Mouse (Mus musculus) layer of hippocampus, adult 9-11 months (tissue): ENCODE results near the gene Gsdma.
A peak's percentile ranks its signal among the peaks of the same experiment; 100 is the strongest.

Source experiments
- DNase-seq: peaks from one replicate; pipeline ENCODE4 v3.0.0; 2022

Gene Gsdma

DNA sequence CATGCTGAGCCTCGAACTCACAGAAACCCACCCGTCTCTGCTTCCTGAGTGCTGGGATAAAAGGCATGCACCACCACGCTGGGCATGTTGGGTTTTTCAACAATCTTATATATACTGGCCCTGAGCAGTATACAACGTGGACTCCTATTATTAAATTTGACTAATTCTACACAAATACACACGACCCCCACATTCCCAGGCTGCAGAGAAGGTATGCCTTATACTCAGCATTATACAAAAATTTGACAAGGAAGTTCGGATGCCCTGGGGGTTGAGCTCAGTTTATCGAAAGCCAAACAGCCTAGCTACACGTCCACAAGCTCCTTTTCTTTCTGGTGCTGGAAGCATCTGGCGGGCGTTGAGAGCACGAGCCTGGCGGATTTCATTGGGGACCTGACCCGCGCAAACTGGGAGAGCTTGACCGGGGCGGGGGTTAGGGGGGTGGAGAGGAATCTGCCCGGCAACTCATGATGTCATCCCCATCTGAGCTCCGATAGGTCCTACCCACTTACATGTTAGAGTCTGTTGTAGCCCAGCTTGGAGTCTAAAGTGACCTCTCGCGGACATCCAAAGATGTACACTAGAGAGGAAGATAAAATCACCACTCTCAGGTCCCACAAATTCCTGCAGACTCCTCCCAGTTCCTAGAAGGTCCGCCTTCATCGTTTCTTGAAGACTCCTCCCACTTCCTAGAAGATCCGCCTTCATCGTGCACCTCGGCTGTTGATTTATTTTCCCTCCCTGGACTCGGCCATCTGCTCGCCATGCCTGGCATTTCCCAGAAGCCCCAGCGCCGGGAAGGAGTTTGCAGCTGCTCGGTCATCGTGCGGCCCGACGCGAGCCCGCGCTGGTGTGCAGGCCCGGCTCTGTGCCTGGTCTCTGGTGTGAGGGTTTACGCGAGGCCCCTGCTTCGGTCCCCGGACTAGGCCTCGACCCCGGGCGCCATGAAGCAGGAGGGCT lies 17.9 kb downstream of the Gsdma start, which contains the start of gene Psmd3:
TSS of gene Psmd3 (plus strand) at position 769 of the 960 bp plus-strand sequence.
- peak; percentile 97 for DNase-seq

DNA sequence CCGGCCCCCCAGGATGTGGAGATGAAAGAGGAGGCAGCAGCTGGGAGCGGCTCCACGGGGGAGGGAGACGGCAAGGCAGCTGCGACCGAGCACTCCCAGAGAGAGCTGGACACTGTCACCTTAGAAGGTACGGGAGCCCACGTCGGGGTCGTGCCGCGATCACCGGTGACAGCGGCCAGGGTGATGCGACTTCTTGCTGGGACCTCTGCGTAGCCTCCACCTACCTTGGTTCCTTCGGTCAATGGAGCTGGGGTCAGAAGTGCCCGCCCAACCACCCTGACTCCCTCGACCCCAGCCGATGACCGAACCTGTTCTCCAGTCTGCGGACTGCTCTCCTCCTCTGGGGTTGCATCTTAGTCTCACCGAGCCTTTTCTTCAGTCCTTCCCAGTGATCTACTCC lies 18.7 kb downstream of the Gsdma start:
- no peak for DNase-seq

DNA sequence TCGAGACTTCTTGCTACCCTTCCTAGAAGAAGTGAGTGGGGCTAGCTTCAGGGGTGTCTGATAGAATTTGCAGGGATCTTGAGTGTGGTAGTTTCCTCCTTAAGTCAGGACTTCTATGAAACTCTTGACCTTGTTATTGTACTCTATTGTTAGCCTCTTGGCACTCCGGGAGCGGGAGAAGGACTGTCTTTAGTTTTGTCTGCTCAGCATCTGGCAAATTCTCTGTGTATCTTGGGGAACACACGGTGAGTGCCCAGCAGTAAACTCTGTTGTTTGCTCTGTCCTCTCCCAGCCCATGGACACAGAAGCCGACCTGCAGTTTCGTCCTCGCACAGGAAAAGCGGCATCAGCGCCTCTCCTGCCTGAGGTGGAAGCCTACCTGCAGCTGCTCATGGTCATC lies 21.5 kb downstream of the Gsdma start:
- DNase-seq, result no peak

DNA sequence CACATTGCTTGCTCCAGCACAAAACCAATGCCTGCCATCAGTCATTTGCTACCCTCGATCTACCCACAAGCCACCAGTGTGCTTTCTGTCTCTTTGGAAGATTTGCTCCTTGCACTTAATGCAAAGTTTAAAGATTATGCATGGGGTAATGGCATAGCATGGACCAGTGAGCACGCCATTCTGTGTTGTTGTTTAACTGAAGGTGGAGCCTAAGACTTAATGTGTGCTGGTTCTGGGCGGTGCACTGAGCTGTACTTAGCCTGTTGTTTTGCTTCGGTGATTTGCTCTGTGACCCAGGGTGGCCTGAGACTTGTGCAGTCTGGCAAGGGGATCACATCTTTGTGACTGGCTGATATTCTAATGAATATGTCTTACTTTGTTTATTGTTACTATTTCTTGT lies 22.8 kb downstream of the Gsdma start:
- no peak for DNase-seq

DNA sequence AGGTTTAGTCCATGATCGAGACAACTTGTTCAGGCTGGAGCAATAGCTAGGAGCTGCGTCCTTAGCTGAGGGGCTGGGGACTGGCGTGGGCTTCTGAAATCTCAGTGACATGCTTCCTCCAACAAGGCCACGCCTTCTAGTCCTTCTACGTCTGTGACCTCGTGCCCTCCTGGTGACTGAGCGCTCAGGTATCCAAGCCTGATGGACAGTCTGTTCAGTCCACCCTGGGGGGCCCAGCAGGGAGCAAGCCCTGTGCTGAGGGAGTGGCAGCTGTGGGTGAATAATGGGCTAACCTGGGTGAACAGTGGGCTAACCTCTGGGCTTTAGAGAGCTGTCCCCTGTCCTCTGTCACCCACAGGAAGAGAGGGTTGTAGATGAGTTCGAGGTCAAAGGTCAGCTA lies 23.9 kb downstream of the Gsdma start:
- DNase-seq, result no peak

DNA sequence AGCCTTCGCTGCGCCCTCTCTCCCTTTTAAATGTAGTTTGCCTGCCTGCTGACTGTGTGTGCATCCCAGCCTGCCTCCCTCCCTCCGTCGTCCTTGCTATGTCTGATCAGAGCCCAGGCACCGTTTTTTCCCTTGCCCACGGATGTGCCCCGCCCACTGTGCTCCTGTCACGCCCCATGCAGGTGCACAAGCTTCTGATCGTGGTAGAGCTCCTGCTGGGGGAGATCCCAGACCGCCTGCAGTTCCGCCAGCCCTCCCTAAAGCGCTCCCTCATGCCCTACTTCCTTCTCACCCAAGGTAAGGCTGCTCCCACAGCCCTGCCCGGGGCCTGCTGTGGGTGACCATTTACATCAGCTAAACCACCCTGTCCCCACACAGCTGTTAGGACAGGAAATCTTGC lies 29.1 kb downstream of the Gsdma start:
- DNase-seq, result no peak

DNA sequence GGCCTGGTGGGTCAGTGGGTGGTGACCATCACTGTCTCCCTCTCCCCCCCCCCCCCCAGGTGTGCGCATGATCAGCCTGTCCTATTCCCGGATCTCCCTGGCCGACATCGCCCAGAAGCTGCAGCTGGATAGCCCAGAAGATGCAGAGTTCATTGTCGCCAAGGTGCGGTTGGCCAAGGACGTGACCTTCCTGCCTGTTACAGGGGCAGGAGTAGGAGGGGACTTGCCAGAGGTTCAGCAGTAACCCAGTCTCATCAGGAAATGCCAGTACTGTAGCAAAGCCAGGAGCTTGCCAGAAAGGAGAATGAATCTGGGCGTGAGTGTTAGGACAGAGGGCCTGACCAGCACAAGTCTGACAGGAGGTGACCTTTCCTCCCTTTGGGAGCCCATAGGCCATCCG lies 29.6 kb downstream of the Gsdma start:
- no peak for DNase-seq

DNA sequence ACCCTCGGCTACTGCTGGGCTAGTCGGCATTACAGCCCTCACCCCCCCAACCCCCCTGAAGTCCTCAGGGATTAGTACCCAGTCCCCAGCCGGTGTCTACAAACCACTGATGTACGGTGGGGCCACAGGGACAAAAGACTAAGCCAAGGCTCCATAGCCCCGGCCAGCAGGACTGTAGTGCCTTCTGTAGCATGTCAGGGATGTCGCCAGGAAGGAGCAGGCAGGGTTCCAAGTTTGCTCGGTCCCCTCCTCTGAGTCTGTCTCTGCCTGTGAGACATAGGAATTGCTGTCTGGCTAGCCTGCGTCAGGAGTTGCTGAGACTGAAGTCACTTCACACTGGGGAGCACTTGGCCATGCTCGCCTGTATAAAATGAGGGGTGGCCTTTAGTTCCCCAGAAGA lies 30.1 kb downstream of the Gsdma start:
- DNase-seq, result no peak

DNA sequence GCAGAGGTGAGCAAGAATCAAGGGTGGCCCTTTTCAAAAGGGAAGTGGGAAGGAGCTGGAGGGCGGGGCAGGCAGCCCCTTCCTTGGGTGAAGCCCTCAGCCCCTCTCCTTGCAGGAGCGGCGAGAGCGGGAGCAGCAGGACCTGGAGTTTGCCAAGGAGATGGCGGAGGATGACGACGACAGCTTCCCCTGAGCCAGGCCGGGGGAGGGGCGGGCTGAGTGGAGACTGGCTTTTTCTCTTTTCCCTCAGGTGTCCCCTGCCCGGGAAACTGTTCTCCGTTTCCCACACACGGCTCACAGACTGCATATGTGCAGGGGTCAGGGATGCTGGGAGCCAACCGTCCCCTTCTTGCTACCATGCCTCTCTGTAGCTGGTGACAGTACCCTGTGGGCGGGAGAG lies 31.3 kb downstream of the Gsdma start:
- DNase-seq, result no peak

DNA sequence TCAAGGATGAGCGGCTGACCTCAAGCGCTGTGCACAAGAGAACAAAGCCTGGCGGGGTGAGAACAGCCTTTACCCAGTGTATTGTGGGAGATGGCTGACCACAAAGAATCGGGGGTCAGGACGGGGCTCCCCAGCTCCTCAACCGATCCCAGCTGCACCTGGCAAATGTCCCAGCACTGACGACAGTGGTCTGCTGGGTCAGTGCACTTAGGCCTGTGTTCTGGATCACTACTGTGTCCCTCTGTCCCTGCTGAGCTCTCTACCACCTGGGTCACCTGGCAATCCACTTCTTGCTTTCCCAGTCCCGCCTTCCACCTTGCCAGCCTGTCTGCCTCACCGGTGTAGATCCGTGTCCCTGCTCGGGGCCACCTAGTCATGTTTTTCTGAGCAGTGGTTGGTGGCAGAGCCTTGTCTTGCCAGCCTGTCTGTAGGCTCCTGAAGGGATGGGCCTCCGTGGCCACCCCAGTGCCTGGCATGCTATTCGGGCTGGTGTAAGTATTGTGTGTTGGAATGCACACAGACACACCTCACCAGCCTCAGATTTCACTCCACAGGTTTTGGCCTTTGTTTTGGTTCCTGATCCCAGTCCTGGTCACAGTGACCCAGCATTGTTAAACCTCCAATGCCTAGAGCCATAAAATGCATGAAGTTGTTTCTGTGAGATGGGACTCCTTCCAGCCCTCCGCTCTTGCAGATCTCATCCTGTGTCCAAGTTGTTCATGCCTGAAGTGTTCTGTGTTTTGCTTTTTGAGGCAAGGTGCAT lies 32.5 kb downstream of the Gsdma start:
- DNase-seq, result no peak

DNA sequence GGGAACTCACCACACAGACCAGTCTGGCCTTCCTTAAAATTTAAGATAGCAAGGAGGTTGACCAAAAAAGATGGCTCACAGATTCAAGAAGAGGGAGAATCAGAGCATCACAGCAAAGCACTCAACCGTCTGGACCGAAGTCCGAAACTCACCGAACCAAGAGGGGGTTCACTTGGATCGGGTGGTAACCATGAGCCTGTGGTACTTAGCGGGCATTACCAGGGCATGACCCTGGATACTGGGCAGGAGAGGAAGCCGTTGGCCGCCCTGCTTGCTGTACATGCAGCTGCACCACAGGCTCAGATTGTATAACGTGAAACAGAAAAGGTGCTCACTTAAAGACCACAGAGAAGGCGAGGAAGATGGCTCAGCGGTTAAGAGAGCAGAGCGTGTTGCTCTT lies 33.1 kb downstream of the Gsdma start:
- DNase-seq, result no peak

DNA sequence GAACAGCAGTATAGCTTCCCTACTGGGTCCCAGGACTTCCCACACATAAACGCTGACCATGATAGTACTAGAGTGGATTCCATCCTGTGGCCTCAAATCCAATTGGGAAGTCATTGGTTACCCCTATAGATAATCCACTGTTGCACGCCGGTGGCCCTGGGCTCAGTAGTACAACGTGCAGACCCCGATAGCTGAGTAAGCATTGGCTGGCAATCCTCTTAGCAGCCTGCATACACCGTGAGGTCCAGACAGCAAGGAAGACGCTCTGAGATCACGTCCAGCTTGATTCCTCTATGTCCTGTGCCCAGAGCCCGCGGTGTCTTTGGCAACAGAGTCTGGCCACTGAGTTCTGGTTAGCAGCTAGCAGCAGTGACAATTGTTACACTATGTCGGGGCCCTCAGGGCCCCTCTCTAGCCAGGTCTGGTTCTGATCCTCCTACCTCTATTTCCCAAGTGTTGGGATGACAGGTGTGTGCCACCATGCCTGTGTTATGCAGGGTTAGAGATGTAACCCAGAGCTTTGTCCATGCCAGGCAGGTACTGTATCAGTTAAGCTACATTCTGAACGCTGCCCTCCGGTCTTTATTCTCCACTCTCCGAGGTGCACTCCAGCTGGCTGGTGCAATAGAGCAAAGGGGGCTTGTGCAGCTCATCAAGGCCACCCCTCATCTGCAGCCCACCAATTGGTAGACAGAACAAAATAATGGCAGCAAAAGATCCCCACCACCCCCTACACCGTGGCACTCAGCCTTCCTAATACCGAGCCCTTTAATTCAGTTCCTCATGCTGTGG lies 34.9 kb downstream of the Gsdma start:
- no peak for DNase-seq

DNA sequence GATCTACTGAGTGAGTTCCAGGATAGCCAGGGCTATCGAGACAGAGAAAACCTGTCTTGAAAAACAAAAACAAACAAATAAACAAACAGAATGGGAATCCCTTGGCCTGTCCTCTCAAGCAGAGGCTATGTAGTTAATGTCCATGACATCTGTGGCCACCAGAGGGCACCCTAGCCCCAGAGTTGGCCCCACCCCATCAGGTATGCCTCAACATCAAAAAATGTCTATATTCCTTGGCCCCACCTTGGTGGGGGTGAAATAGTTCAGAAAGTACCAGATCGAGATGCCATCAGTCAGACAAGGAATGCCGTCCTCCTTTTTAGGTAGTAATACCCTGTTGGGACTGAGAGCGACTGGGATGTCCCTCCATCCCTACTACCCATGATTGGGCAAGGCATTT lies 35.8 kb downstream of the Gsdma start:
- no peak for DNase-seq

DNA sequence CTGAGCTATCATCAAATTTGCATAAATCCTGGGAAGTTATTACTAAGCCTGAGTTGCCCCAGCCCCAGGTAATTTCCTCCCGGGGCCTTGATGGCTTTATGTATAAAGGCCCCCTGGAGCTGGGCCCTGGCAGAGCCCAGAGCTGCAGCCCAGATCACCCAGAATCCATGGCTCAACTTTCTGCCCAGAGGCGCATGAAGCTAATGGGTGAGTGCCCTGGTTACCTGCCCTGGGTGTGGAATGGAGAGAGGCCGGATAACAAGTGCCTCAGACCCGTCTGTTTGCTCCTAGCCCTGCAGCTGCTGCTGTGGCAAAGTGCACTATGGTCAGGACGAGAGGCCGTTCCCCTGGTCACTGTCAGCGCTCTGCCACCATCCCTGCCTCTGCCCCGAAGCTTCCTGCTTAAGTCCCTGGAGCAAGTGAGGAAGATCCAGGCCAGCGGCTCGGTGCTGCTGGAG lies 37.1 kb downstream of the Gsdma start, which contains the start of gene Csf3:
TSS of gene Csf3 (plus strand) at position 51 of the 458 bp plus-strand sequence.
- no peak for DNase-seq

DNA sequence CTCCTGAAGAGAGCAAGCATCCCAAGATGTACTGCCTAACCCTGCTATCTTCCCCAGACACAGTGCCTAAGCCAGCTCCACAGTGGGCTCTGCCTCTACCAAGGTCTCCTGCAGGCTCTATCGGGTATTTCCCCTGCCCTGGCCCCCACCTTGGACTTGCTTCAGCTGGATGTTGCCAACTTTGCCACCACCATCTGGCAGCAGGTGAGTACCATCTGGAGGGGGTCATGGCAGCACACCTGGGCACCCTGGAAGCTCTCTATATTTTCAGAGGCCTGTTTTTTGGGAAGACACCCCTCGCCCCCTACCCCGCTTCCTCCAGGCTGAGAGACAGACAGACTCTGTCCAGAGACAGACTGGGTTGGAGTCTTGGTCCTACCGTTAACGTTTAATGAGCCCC lies 38.2 kb downstream of the Gsdma start:
- no peak for DNase-seq

DNA sequence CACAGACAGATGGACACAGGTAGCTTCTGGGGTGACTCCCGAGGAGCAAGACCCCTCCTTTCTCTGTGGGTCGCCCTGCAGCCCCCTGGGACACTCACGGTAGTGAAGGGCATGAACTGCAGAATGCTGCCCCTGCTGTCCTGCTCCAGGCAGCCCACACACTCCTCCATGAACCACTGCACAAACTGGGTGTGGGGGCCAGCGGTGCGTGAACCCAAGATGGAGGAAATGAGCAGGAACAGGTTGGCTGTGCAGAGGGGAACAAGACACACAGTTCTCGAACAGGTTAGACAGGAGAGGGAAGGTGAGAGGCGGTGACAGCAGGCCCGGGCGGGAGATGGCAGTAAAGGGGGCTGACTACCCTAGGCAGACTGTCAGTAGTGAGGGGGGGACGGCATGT lies 40.9 kb downstream of the Gsdma start:
- DNase-seq, result no peak

DNA sequence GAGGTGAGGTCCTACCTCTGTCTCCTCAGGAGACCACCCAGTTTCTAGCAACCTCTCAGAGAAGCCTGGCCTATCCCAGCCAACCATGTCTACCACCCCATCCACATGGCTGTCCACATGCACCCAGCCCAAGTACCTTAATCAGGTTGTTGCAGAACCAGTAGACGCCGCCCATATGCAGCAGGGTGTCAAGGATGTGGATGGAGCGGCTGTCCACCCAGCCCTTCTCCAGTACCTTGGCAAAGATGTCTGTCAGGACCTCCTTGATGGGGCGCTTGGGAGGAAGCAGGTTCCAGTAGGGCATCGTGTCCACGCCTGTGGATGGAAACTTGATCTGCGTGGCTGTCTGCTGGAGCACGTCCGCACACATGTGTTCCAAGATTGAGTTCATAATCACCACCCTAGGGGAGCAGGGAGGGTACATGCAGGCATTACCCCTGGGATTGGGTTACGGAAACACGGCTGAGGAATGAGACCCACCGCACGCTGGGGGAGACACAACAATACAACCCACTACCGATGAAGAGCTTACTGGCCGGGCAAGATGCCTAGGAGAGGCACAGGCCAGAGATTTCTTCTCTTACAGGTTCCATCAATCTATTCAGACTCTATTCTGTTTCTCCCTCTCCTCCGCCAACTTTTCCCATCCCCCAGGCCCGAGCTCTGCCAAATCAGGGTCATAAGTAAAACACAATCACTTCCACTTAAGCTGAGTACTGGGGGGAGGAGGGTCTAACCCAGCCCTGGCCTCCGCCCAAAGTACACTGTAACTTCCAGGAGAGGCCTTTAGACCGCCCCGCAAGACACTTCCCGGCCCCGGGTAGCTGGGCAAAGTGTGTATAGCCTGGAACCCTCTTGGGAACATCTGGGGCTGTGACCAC lies 43.5 kb downstream of the Gsdma start:
- no peak for DNase-seq

DNA sequence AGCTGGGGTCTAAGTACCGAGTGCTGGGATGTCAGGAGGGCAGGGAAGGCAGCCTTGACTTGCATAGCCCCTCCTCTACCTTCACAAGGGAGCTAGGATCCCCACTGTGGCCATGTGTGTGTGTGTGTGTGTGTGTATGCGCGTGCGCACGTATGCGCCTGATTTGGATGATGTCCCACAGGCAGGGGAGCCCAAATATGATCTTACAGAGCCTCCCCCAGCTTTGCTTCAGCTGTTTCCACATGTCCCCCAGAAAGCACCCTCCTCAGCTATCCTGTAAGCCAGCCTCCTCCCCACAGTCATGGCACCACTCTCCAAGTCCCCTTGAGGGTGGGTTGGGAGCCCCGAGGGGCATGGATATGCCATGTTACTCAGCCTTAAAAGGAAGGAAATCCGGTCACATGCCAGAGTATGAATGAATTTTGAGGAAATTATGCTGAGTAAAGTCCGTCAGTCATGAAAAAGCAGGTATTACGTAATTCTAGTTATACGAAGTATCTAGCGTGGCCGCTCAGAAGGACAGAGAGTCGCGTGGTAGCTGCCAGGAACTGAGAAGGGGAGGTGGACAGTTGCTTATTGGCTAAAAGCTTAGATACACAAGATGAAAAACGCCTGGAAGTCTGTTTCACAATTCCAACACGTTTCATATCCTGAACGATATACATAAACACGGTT lies 44.3 kb downstream of the Gsdma start:
- DNase-seq, result no peak

DNA sequence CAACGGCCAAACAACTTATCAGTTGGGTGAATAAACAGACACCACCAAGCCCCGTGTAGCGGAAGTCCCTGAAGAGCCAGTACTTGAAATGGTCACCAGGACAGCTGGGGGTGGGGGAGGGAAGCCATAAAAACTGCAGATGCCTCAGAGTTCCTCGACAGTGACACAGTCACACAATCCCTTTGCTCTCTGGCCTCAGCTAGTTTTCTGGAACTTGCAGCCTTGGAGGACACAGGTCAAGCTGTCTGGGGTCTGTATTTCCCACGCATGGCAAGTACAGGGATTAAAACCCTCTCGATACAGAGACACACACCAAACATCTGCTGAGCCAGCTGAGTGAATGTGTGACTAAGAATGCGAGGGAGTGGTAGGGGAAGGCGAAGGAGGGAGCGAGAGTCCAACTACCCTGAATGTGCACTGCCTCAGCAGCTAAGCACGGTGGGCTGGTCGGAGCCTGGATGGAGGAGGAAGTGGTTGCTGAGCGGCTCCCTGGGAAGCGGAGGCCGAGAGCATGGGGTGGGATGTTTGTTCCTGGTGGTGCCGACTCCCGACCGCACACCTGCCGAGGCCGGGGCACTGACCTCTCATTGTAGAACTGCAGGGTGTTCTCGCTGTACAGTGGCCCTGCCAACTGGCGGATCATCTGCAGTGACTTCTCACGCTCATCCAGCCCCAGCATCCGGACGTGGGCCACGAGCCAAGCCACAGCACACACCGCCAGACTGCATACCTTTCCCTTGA lies 45.0 kb downstream of the Gsdma start:
- DNase-seq, result no peak

DNA sequence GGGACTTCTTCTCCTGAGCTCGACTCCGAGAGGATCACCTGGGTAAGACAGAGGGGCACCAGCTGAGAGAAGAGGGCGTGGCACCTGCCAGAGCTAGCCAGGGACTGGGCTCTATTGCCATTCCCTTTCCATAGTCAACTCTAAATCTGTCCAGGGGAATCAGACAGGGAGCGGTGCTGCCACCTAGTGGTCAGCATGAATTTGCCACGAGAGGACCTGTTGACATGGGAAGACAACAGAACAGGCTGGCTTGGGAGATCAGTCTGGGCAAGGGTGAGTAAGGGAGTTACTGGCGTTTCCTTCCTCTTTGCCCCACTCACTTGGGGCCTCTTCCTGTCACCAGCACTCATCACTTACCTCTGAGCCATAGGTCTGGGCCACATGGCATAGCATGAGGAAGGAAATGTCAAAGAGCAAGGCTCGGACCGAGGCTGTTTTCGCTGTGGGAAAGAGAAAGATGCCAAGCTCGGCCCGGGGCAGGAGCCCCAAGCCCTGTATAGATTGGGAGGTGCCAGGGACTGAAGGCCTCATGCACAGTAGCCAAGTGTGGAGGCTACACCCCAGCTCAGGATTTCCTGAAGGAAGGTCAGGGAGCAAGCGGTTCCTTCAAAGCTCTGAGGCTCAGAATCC lies 46.4 kb downstream of the Gsdma start:
- DNase-seq, result peak; percentile 61
